In genomic region chr6:137497208-137497835, GRCm38 (mm10) we compare ENCODE assay signal across 24 mouse cellular contexts.
DNase-seq lines count a peak whose midpoint lies in the region; ATAC-seq and TF ChIP-seq lines count a peak whose summit lies in the region.
"Had no signal": no experiment of that assay in that cellular context is flagged by ENCODE, and none has a peak within 500 bp of the region (broad histone marks: within the 10 kb centered on the region; RNA-seq: fewer than 3 reads in every experiment).

No protein-coding gene starts in this region.

- peak; percentile 91 for DNase-seq in heart, adult 11 months
- no peak for DNase-seq in heart, postnatal 14 days
- DNase-seq in heart, postnatal 0 days (ENCODE audit: low spot score), result no peak
- DNase-seq in heart, postnatal 25 days (ENCODE audit: low spot score), result no peak
- no peak for DNase-seq in lung, postnatal 14 days
- DNase-seq in adipocyte (ENCODE audit: low spot score), result peak; percentile 62
- no peak for DNase-seq in gastrocnemius, postnatal 10 days
- DNase-seq: adrenal gland, adult 2 months; adrenal gland, postnatal 25 days; cerebellum, adult 11 months; cerebellum, adult 8-10 months; cerebellum, postnatal 14 days; embryo, embryonic 11 days; gastrocnemius, postnatal 14 days had no signal

- no peak overlapping the region for H3K9ac ChIP-seq in heart, postnatal 0 days (replicated peaks; ENCODE audit: low read depth, low read length)
- H3K9ac ChIP-seq in lung, embryonic 16.5 days (ENCODE audit: low read length), result no peak overlapping the region
- H3K9ac ChIP-seq: embryonic facial prominence, embryonic 15.5 days; hindbrain, embryonic 15.5 days had no signal

- no peak for TF ChIP-seq CTCF in heart, postnatal 0 days (IDR thresholded peaks at IDR 0.05; ENCODE audit: low read depth)

- no peaks in the 10 kb centered on the region for H3K27me3 ChIP-seq in heart, postnatal 0 days (ENCODE audit: control insufficient read depth, insufficient read depth, low read length)
- no peaks in the 10 kb centered on the region for H3K27me3 ChIP-seq in lung, embryonic 16.5 days (ENCODE audit: control insufficient read depth, insufficient read depth, low read depth, low read length)
- H3K27me3 ChIP-seq: embryonic facial prominence, embryonic 15.5 days; hindbrain, embryonic 15.5 days; Patski had no signal

- no peak overlapping the region for H3K27ac ChIP-seq in heart, postnatal 0 days (ENCODE audit: low read depth)
- H3K27ac ChIP-seq in lung, embryonic 16.5 days (ENCODE audit: low read length), result no peak overlapping the region
- H3K27ac ChIP-seq: embryonic facial prominence, embryonic 15.5 days; forebrain, embryonic 10.5 days; hindbrain, embryonic 15.5 days had no signal

- no peak overlapping the region for H3K4me3 ChIP-seq in heart, postnatal 0 days (ENCODE audit: low read depth, low read length)
- H3K4me3 ChIP-seq in lung, embryonic 16.5 days (ENCODE audit: low read length), result no peak overlapping the region
- H3K4me3 ChIP-seq: embryonic facial prominence, embryonic 15.5 days; erythroblast, embryonic 14.5 days; forebrain, embryonic 10.5 days; hindbrain, embryonic 15.5 days had no signal

- intact Hi-C loops in heart, postnatal 14 days (cut with DNase I), result no loop called here
- intact Hi-C loops in heart, postnatal 25 days (cut with DNase I), result no loop called here

- no peaks in the 10 kb centered on the region for H3K9me3 ChIP-seq in heart, postnatal 0 days (replicated peaks; ENCODE audit: control insufficient read depth, low read length)
- no peaks in the 10 kb centered on the region for H3K9me3 ChIP-seq in lung, embryonic 16.5 days (ENCODE audit: control insufficient read depth, low read length)
- H3K9me3 ChIP-seq: embryonic facial prominence, embryonic 15.5 days; forebrain, embryonic 10.5 days; hindbrain, embryonic 15.5 days had no signal

- ATAC-seq in heart, postnatal 0 days (ENCODE audit: insufficient read depth, low read depth), result peak; percentile 27; the same call in 1 of the 2 replicates
- peak; percentile 49 for ATAC-seq in lung, embryonic 16.5 days (ENCODE audit: low read depth)
- ATAC-seq: activated CD4-positive, CD25-positive, alpha-beta regulatory T cell, adult 4 months; forebrain, embryonic 14.5 days; intestine, embryonic 16.5 days; Patski had no signal

- TF ChIP-seq EP300 in heart, postnatal 0 days (IDR thresholded peaks at IDR 0.05; ENCODE audit: low read depth), result no peak

- no peak overlapping the region for H3K4me2 ChIP-seq in heart, postnatal 0 days (ENCODE audit: low read depth, low read length)
- no peak overlapping the region for H3K4me2 ChIP-seq in lung, embryonic 16.5 days (ENCODE audit: low read depth, low read length)
- H3K4me2 ChIP-seq: embryonic facial prominence, embryonic 15.5 days; heart, embryonic 11.5 days; hindbrain, embryonic 15.5 days had no signal

- no peaks in the 10 kb centered on the region for H3K36me3 ChIP-seq in heart, postnatal 0 days (replicated peaks; ENCODE audit: control insufficient read depth, insufficient read depth, low read length)
- no peaks in the 10 kb centered on the region; the same call in 1 of the 2 replicates for H3K36me3 ChIP-seq in lung, embryonic 16.5 days (ENCODE audit: control insufficient read depth, insufficient read depth, low read length)
- H3K36me3 ChIP-seq: forebrain, embryonic 10.5 days; hindbrain, embryonic 15.5 days had no signal

- H3K4me1 ChIP-seq in heart, postnatal 0 days (ENCODE audit: control insufficient read depth, insufficient read depth), result 0 out of 2 replicates have a peak, but pooled peaks cover 3% of the 10 kb centered on the region
- no peaks in the 10 kb centered on the region for H3K4me1 ChIP-seq in lung, embryonic 16.5 days (replicated peaks; ENCODE audit: control insufficient read depth, insufficient read depth, low read length)
- H3K4me1 ChIP-seq: embryonic facial prominence, embryonic 15.5 days; hindbrain, embryonic 15.5 days had no signal

- WGBS in heart, postnatal 0 days, result 65% methylated on average over 8 of the region's 8 CpGs
- WGBS in lung, embryonic 16.5 days, result 76% methylated on average over 8 of the region's 8 CpGs

Comparison
In these comparisons a context has a peak if more than half of its experiments do, and no peak if none do; other contexts are left out.
1. DNase-seq: peak in heart, adult 11 months (single experiment) and adipocyte (single experiment); none in heart, postnatal 14 days (0 of 2), heart, postnatal 0 days (single experiment), heart, postnatal 25 days (single experiment), lung, postnatal 14 days (single experiment) and gastrocnemius, postnatal 10 days (single experiment).